Mouse (Mus musculus) embryonic facial prominence, embryonic 10.5 days (tissue): ENCODE results near the gene Luc7l3. TPM values are rescaled to one million over a fixed set of nuclear protein-coding genes. Genes with fewer than 3 reads are reported as not detected.

Experiments
- DNase-seq: peaks from one replicate; pipeline ENCODE4 v3.0.0-alpha.2; 2017; ENCODE audit warnings: low spot score
- H3K27ac ChIP-seq: fragments of 300-500 bp; sonication (generic); replicated peaks from 2 replicates; pipeline ENCODE4 v1.5.1; 2016; ENCODE audit warnings: mild to moderate bottlenecking
- H3K27me3 ChIP-seq: fragments of 300-500 bp; sonication (generic); replicated peaks from 2 replicates; pipeline ENCODE4 v1.6.1; 2016; ENCODE audit warnings: low read depth, mild to moderate bottlenecking; ENCODE audit not compliant: poor library complexity, severe bottlenecking
- H3K36me3 ChIP-seq: fragments of 300-500 bp; sonication (generic); replicated peaks from 2 replicates; pipeline ENCODE4 v1.6.1; 2016; ENCODE audit warnings: mild to moderate bottlenecking, moderate library complexity
- H3K4me1 ChIP-seq: fragments of 300-500 bp; sonication (generic); 2 replicates; pipeline ENCODE4 v1.6.1; 2016
- H3K4me3 ChIP-seq: fragments of 300-500 bp; sonication (generic); 2 replicates; pipeline ENCODE4 v1.5.1; 2016; ENCODE audit warnings: mild to moderate bottlenecking, moderate library complexity
- H3K9me3 ChIP-seq: fragments of 300-500 bp; sonication (generic); 2 replicates; pipeline ENCODE4 v1.6.1; 2016; ENCODE audit warnings: mild to moderate bottlenecking
- WGBS: fragments of 180-500 bp; shearing (Covaris S2); methylation state at CpG from one replicate; pipeline ENCODE4 v1.1.7; 2016; 5-methylcytosine and 5-hydroxymethylcytosine counted together
- polyA plus RNA-seq: library from polyadenylated mRNA; unstranded; fragments of >200 nt; fragmentation: Nextera tagmentation; extraction: Ambion mirVana; gene quantifications from 2 replicates; pipeline ENCODE4 v1.2.1, GENCODE M21; 2016

The Luc7l3 gene
- polyA plus RNA-seq, 1 experiment from 2014 or later, result 117 TPM

DNA sequence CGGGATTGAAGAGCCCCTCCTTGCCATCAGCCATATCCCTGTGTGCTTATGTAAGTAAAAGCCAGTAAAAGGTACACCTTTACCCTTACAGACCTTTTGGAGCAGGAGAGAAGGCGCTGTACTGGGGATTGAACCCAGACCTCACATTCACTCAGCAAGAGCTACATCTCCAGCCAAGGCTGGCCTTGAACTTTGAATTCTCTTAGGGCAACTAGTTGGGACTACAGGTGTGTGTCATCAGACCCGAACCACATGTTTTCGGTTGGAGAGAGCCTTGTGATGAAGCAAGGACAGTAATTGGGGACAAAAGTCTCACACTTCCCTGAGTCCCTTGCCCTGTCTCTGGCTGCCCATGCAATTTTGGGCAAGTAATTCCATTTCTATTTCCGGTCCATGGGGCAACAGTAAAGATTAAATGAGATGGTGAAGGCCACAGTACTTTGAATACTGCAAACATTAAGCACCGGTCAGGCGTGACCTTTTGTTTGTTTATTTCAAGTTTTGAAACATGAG is 25.3 kb upstream of the Luc7l3 start:
- WGBS, result 87% methylated on average over 7 of the region's 7 CpGs
- peaks cover 27% of the 10 kb centered on the region for H3K4me1 ChIP-seq
- no peaks in the 10 kb centered on the region for H3K36me3 ChIP-seq
- no peak overlapping the region for H3K4me3 ChIP-seq
- no peak for DNase-seq
- no peak overlapping the region for H3K27ac ChIP-seq
- H3K27me3 ChIP-seq, result peaks cover 18% of the 10 kb centered on the region; the same call in 1 of the 2 replicates
- no peaks in the 10 kb centered on the region for H3K9me3 ChIP-seq

GRCm38 (mm10) chr11:94346611-94347010 is 24.8 kb upstream of the Luc7l3 start:
- peaks cover 32% of the 10 kb centered on the region for H3K4me1 ChIP-seq
- H3K27ac ChIP-seq, result no peak overlapping the region
- WGBS, result 71% methylated on average over 3 of the region's 3 CpGs
- no peaks in the 10 kb centered on the region for H3K9me3 ChIP-seq
- peaks cover 3% of the 10 kb centered on the region; the same call in 1 of the 2 replicates for H3K36me3 ChIP-seq
- no peak for DNase-seq
- no peak overlapping the region for H3K4me3 ChIP-seq
- peaks cover 13% of the 10 kb centered on the region; the same call in 1 of the 2 replicates for H3K27me3 ChIP-seq

DNA sequence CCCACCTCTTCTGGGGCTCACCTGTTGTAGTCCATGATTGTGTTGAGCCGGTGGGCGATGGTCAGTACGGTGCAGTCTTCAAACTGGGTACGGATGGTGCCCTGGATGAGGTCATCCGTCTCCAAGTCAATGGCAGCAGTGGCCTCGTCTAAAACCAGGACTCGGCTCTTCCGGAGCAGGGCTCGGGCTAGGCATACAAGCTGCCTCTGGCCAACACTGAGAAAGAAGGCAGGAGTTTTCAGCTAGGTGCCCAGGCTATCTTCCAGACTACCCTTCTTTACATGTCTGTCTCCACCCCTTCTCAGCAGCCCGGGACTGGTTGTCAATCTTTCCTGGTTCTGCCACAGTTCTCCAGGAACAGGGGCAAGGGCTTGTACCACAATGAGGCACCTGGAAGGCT is 24.1 kb upstream of the Luc7l3 start:
- Histone ChIP-seq H3K27ac (no peak overlapping the region), H3K27me3 (peaks cover 9% of the 10 kb centered on the region; the same call in 1 of the 2 replicates), H3K9me3 (no peaks in the 10 kb centered on the region), H3K4me3 (no peak overlapping the region), H3K36me3 (peaks cover 5% of the 10 kb centered on the region), H3K4me1 (peaks cover 29% of the 10 kb centered on the region)
- no peak for DNase-seq
- 86% methylated on average over 10 of the region's 10 CpGs for WGBS

- Histone ChIP-seq H3K27me3 (peaks cover 9% of the 10 kb centered on the region; the same call in 1 of the 2 replicates), H3K4me3 (no peak overlapping the region), H3K4me1 (peaks cover 33% of the 10 kb centered on the region), H3K27ac (peak overlapping the region; percentile 3; the same call in 1 of the 2 replicates), H3K9me3 (no peaks in the 10 kb centered on the region), H3K36me3 (peaks cover 18% of the 10 kb centered on the region)
- 51% methylated on average over 1 of the region's 1 CpGs for WGBS
- no peak for DNase-seq
These were observed 22.7 kb upstream of the Luc7l3 start for GRCm38 (mm10) chr11:94344470-94344869.

GRCm38 (mm10) chr11:94343955-94344358 is 22.2 kb upstream of the Luc7l3 start:
- DNase-seq, result no peak

DNA sequence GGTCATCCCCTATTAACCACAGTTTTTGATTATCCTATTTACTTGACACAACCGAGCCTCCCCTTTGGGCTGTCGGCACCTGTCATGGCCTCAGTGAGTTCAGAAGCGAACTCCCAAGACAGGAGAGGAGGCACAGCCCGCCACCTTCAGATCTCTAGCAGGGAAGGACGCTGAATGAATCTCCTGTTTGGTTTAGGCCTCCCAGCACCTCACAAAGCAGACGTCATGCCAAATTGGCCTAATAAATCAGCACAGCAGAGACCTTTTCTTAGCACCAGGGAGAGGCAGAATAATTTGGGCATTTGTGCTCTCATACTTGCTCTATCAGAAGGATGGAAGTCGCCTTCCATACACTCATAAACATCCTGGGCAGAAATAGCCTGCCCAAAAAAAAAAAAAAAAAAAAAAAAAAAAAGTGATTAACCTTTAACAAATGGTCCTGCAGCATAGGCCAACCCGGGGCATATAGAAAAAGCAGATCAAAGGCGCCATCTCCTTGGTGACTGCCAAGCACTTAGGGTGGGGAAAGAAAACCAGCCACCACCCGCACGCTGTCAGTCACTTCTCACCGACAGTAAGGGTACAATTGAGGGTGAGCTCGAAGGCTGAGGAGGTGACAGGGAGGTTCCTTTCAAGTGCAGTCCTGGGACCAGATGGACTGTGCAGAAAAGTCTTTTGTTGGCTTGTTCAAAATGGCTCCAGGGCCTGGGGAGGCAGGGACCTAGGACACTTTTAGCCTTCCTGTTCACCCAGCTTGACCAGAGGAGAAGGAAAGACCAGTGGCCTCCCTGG is 20.5 kb upstream of the Luc7l3 start:
- H3K27me3 ChIP-seq, result peaks cover 9% of the 10 kb centered on the region; the same call in 1 of the 2 replicates
- H3K27ac ChIP-seq, result 0 out of 2 replicates have a peak overlapping the region, but pooled peaks have one; percentile 3
- 63% methylated on average over 13 of the region's 13 CpGs for WGBS
- peaks cover 33% of the 10 kb centered on the region for H3K4me1 ChIP-seq
- H3K36me3 ChIP-seq, result peaks cover 40% of the 10 kb centered on the region
- DNase-seq, result no peak
- no peak overlapping the region for H3K4me3 ChIP-seq
- H3K9me3 ChIP-seq, result no peaks in the 10 kb centered on the region

More at GRCm38 (mm10) chr11:94343955-94344358, 22.2 kb upstream of the Luc7l3 start:
- WGBS, result 36% methylated on average over 5 of the region's 5 CpGs
- Histone ChIP-seq H3K27ac (peak overlapping the region; percentile 3; the same call in 1 of the 2 replicates), H3K9me3 (no peaks in the 10 kb centered on the region), H3K36me3 (peaks cover 23% of the 10 kb centered on the region), H3K27me3 (peaks cover 9% of the 10 kb centered on the region; the same call in 1 of the 2 replicates), H3K4me3 (no peak overlapping the region), H3K4me1 (peaks cover 33% of the 10 kb centered on the region)

DNA sequence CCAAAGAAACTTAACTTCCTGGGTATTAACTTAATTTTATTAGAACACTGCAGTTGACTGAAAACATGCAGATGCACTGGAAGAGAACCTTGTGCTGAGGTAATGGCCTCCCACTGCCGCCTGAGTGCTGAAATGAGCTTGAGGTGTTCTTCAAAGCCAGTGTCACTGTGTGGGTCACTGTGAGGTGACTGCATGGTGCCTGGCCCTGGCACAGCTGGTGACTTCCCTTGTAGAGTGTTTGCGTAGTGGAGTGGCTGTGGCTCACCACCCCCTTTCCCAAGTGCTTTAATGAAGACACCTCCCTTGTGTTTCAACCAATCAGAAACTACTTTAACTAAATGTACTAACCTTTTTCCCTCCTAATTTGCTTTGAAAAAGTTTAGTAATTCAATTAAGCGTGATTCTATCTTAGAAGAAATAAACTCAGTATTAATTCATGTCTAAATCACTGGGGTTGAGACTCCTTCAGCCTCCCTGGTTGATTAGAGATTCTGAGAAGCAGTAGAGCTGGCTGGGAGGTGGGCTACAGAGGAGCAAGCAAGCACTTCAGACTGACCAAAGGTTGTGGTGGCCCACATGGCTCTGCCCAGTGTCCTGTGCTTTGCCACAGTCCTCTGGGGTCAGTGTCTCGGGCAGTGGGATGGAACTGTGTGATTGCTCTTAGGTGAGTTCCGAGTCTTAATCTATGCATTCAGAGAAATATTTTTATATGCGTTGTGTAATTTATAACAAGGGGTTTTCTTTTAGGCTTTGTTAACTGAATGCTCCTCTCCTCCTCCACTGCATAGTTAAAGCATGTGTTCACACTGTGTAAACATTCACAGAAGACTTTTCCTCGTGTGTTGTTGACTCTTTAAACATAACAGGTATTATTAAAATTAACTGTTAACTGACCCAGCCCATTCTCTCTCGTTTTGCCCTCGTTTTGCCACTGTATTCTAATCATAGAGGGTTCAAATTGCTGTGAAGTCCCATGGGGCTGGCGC is 19.5 kb upstream of the Luc7l3 start:
- WGBS, result 78% methylated on average over 10 of the region's 10 CpGs
- H3K36me3 ChIP-seq, result peaks cover 48% of the 10 kb centered on the region
- H3K9me3 ChIP-seq, result no peaks in the 10 kb centered on the region
- H3K4me1 ChIP-seq, result peaks cover 33% of the 10 kb centered on the region
- H3K27me3 ChIP-seq, result peaks cover 9% of the 10 kb centered on the region; the same call in 1 of the 2 replicates
- no peak overlapping the region for H3K27ac ChIP-seq
- no peak for DNase-seq
- H3K4me3 ChIP-seq, result no peak overlapping the region

GRCm38 (mm10) chr11:94339732-94340585 is 18.2 kb upstream of the Luc7l3 start:
- 61% methylated on average over 18 of the region's 18 CpGs for WGBS
- H3K4me3 ChIP-seq, result no peak overlapping the region
- peak; percentile 66 for DNase-seq
- peaks cover 61% of the 10 kb centered on the region for H3K36me3 ChIP-seq
- H3K27me3 ChIP-seq, result peaks cover 8% of the 10 kb centered on the region; the same call in 1 of the 2 replicates
- H3K27ac ChIP-seq, result no peak overlapping the region
- no peaks in the 10 kb centered on the region for H3K9me3 ChIP-seq
- H3K4me1 ChIP-seq, result peaks cover 33% of the 10 kb centered on the region

DNA sequence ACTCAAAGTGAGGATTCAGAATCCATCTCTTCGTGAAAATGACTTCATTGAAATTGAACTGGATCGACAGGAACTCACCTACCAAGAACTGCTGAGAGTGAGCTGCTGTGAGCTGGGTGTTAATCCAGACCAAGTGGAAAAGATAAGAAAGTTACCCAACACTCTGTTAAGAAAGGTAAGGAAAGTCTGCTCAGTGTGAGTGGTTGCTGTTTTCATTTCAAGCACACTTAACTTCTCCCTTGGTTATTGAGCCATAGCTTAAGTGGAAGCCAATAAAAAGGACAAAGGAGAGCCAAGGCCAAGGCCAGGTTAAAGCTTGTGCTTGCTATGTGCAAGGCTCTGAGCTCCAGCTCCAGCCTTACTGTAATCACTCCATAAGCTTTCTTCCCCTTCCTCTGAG is 16.6 kb upstream of the Luc7l3 start:
- Histone ChIP-seq H3K4me1 (peaks cover 21% of the 10 kb centered on the region), H3K4me3 (no peak overlapping the region), H3K27ac (no peak overlapping the region), H3K9me3 (no peaks in the 10 kb centered on the region), H3K36me3 (peaks cover 72% of the 10 kb centered on the region), H3K27me3 (no peaks in the 10 kb centered on the region)
- WGBS, result 90% methylated on average over 2 of the region's 2 CpGs
- no peak for DNase-seq

DNA sequence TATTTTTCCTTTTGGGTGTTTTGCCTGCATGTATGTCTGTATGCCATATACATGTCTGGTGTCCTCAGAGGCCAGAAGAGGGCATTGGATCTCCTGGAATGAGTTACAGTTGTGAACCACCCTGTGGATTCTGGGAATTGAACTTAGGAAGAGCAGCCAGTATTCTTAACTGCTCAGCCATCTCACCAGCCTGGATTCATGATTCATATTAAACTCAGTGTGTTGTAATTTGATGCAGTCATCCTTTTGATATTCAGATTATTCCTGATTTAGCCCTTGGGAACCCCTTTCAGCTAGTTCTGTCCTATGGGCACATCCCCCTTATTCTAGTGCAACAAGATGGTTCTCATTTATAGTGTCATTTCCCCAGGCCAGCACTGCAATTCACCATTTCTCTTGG is 14.8 kb upstream of the Luc7l3 start:
- no peak overlapping the region for H3K4me3 ChIP-seq
- no peaks in the 10 kb centered on the region for H3K27me3 ChIP-seq
- no peak for DNase-seq
- no peak overlapping the region for H3K27ac ChIP-seq
- peaks cover 69% of the 10 kb centered on the region for H3K36me3 ChIP-seq
- H3K4me1 ChIP-seq, result peaks cover 5% of the 10 kb centered on the region
- no peaks in the 10 kb centered on the region for H3K9me3 ChIP-seq

- no peaks in the 10 kb centered on the region for H3K9me3 ChIP-seq
- DNase-seq, result no peak
- H3K4me3 ChIP-seq, result no peak overlapping the region
- no peak overlapping the region for H3K27ac ChIP-seq
- 93% methylated on average over 8 of the region's 8 CpGs for WGBS
- H3K4me1 ChIP-seq, result peaks cover 14% of the 10 kb centered on the region
- H3K27me3 ChIP-seq, result no peaks in the 10 kb centered on the region
- H3K36me3 ChIP-seq, result peaks cover 54% of the 10 kb centered on the region
These were observed 12.7 kb upstream of the Luc7l3 start for GRCm38 (mm10) chr11:94334386-94334968.
